Mouse (Mus musculus) adrenal gland, postnatal 4 days (tissue): ENCODE results near the gene Pcdh15. TPM values are rescaled to one million over a fixed set of nuclear protein-coding genes. Genes with fewer than 3 reads are reported as not detected.

Experiments
- DNase-seq, 2 experiments: peaks; one replicate each; pipeline ENCODE4 v3.0.0; 2021 to 2022; ENCODE audit warnings: low spot score in 2 of 2, mixed read lengths in 2 of 2
- total RNA-seq, 2 experiments: library from RNA; stranded (reverse); gene quantifications; 2 replicates each; pipeline ENCODE4 v1.2.3; 2021

Gene Pcdh15
- total RNA-seq, 2 experiments from 2014 or later = 6.0 to 8.3 TPM

DNA sequence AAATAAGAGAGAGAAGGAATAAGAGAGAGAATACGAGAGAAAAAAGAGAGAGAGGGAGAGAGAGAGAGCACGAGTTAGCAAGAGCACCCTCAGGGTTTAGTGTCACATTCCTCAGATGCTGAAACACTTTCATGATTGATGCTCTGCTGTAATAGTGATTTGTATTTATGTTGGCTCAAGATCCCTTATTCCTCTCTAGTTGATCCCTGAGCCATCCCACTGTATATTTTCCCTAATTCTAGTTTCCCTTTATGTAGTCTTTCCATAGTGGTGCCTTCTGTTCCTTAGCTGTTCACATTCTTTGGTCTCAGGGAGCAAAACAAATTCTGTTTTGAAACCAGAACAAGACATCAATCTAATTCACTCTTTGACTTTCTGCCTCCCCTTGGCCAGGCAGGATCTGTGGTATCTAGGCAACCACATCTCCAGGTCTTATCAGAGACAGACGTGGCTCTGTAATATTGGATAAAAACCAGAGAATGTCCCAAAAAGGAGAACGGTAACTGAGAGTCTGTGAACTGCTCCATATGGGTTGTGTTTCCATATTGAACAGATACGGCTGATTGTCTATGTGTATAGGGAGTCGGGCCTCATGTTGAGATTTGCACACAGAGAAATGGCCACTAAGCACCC is 1170.6 kb downstream of the Pcdh15 start:
- DNase-seq = no peak

DNA sequence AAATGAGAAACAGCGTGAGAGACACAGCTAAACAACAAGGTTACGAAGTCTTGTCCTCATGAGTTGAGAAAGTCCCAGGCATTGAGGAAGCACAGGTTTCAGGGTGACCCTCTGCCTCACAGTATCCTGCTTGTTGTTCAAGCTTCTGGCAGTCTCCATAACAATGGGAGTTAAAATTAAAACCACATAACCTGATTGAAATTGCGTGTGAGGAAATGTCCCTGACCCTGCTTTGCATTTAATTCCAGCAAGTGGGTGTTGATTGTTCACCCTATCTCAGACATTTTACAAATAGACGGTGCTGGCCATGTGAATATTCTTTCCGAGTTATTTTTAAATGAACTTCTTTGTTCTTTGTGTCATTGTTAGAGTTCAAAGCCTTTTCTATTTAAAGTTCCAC is 1171.8 kb downstream of the Pcdh15 start:
- DNase-seq = no peak

DNA sequence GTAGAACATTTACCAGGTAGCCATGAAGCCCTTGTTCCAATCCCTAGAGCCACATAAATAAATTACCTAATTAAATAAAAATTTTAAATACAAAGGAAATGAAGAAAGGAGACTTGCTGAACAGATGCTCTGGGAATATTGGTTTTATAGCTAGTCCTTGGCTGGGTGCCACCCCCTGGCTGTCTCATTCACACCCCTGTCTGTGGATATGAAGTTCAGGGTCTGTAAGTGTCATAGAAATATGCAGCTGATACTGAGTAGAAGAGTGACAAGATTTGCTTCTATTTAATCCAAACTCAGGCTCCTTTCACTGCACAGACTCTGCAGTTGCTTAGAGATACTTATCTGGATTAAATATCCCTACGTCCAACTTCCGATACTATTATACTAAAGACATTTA is 1205.0 kb downstream of the Pcdh15 start:
- no peak for DNase-seq

DNA sequence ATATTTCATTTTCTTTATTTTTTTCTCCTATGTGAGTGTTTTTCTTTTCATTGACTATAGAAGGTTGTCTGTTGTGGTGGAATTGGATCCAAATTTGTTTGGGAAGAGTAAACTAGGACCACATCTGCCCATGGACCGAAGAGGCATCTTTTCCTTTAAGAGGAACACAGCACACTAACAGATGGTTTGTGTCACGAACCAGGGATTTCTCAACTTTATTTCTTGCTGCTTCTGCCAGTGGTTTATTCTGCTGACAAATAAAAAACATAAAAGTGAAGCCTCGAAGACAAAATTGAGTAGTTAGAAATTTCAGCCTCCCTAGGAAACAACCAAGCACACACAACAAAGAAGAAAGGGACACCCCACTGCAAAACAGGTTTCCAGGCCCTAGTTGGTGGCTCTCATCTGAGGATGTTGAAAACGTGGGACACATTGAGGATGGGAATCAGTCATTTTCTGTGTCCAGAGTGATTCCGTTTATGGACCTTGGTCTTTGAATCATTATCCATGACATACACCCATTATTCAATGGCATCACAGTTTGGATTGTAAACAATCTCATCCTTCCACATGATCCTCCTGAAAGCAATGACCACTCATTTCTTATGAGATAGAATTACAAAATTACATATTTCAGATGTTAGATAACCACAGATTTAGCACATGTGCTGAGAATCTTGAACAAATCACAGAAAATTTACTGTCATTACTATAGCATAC is 1206.5 kb downstream of the Pcdh15 start:
- no peak for DNase-seq

DNA sequence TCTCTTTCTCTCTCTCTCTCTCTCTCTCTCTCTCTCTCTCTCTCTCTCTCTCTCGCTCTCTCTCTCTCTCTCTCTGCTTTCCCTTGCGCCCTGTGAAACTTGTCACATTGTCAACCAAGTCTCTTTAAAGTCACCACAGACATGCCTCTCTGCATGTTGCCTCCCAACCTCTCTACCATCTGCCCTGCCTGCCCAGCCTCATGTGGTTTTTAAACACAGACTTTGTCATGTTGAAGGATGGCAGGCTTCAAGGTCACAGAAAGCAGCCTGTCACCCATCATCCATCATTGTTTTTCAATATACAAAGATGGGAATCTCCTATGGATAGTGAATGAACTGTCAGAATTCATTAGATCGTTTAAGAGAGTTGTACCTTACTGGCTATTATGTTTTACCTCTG is 1207.9 kb downstream of the Pcdh15 start:
- no peak for DNase-seq

DNA sequence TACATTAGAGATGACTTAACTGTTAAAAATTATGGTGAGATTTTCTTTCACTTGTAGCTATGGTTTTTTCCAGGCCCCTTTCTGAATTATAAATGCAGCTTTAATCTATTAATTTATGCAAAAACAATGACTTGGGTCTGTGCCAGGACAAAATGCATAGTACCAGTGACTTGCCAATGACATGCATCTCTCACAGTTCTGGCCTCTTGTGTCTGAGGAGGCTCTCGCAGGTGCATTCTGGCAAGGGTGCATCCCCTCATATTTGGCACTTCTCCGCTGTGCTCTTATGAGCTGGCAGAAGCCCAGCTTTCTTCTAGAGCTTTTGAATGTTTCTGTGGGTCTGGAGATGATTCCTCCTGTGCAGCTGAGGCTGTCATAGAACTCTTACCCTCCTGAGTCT is 1216.9 kb downstream of the Pcdh15 start:
- no peak for DNase-seq

DNA sequence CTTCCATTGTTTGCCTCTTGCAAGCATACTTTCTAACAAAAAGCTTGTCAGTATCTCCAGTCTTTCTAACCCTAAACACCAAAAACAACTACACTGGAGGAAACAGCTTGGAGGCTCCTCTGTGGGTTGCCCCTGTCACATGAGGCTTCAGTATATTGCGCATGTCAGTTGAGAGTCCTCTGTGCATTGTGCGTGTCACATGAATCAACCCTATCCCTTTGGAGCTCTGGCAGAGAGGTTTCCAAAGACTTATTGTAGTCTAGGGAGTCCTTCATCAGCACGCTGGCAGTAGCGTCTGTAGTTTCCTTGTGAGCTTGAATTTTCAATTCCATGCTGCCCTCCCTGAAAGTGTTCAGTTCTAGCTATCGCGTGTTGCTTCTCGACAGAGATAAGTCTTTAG is 1236.3 kb downstream of the Pcdh15 start:
- no peak for DNase-seq

DNA sequence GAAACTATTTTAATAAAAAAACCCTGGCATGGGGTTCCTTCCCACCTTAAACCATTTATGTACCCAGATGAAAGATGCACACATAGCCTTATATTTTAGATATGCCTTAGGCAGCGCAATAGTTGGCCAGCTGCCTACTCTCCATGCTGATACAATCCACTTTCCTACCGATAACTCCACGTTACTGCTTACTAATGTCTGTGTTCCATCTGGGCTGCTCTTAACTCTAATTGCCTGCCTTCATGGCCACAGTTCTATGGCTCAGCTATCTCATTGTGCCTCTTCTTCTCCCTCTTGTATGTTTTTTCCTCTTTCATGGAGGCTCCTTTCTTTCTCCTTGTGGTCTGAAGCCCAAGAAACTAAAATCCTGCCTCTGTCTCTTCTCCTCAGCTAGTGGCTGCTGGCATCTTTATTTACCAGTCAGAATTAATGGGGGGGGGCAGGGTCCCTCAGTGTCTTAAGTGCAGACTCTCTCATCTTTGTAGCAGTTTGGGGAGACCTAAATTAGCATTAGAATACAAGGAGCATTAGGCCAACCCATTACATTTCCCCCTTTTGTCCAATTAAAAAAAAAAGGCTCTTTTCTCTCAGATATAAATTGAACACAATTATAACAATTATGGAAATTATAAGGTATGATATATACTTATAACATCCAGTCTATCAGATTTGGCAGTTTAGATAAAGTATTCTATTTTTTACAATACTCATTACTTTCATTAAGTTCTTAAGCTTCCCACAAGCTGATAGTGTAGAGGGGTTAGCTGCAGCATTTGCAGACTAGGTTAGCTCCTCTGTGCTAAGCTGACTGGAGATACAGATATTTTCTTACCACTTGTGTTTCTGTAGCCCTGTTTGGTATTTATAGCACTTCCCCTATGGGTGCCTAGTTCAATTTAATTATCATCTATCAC is 1240.4 kb downstream of the Pcdh15 start:
- DNase-seq = no peak

DNA sequence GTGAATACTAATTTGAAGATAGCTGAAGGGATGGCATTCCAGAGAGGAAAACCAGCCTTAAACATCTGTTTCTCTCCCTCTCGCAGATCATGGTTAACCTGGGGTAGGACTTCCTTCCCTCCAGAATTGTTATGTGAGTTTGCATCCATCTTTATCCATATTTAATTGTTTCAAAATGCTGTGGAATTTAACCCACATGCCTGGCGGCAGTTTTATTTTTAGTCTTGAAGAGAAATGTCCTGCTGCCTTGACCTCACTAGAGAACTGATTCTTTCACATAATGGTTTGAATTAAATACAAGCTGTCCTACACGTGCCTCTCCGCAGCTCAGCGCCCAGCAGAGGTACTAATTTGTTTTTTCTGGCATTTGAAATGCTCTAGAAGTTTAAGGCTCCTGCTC is 1260.4 kb downstream of the Pcdh15 start:
- no peak for DNase-seq

DNA sequence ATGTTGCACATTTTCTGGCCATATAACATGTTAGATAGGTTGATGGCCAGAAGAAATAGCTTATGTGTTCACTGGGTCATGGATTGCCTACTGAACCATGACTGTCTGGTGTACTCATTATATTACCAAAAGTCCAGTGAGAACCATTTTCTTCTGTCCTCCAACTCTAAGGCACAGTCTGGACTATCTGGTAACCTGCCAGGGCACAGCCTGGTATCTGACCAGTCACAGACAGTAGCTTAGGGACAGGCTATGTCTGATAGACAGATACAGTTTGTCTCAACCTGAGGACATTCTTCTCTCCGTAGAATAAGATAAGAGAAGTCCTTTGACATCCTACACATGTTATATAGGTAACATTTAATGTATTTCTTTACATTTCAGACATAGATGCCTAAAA is 1279.6 kb downstream of the Pcdh15 start:
- DNase-seq = no peak

DNA sequence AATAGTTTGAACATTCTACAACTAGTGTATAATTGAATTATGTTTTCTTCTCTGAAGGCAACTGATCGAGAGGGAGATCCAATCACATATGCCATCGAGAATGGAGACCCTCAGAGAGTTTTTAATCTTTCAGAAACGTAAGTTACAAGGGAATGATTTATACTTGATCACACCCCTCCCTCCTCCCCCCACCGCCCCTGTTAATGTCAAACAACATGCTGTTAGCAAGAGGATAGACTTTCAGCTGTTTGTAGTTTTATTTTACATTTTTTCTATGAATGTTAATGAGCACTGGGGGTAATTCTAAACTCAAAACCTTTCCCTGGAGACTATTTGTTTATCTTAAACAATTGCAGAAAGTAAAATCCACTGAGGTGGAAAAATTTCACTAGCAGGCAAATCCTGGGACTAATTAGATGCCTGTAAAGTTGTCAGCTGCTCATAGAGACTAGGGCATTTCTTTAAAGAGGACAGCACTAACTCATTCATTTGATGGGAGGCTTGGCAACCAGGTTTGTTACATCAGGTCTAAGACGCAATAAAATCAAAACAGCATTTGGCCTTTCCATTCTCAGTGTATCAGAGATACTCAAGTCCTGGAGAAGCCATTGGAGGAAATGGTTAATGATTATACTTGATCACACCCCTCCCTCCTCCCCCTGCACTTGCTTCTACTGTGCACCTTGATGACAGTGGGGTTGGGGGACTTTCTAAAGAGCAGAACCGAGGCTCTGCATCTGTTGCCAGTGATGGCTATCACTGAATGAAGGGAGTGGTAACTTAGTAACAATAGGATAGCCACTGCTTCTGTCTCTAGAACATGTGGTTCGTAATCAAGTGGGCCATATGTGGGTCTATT is 1280.4 kb downstream of the Pcdh15 start:
- DNase-seq = no peak

DNA sequence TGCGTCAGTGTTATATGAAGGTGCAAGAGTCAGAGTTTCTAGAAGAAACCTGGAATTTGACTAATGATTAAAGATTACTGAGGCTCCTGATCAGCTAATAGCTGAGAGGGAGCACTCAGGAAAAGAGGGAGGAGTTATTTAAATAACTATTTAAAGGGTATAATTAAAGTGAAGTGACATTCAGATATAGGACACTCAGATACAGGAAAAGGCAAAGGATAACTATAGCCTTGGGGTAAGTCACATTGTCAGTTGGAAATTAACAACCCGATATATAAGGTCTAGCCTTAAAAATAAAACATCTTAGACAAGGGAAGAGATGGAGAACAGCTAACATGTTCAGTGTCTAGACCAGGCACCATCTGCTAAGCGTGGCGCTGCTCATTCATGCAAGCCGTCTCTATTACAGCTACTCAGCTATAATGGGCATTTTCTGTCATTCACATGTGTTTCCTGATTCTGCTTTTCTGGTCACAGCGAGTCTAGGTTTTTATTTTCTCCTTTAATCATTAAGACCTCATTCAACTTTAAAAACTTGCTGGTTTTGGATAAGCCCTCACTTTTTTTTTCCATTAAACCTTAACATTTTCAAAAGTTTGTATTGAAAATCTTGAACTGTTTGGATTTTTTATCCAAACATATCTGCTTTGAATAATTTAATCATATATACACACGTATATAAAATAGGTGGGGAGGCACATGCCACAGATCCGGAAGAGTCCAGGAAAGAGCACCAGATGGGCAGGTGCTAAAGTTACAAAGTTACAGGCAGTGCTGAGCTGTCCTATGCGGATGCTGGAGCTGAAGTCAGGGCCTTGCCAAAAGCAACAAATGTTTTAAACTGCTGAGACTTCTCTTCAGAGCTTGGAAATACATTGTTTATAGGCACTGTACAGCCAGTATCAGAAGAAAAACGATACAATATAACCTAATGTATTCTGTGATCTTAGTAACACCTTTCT is 1288.7 kb downstream of the Pcdh15 start:
- DNase-seq = no peak

DNA sequence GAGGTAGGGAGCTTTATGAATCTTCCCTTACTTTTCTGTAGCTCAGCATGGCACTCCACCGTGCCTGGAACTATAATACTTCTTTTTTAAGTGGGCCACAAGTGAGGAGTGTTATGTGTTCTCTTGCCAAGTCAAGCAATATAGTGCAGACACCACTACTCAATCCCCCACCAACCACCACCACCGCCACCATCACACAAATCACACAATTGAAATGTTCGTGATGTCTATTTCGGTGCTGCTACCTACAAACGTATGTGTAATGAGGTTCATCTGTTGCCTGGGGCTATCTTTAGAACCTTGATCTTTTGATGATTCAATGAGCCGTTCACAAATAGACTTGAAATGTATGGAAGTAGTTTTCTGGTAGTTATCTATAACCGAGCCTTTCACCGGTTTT is 1304.0 kb downstream of the Pcdh15 start:
- DNase-seq = no peak

DNA sequence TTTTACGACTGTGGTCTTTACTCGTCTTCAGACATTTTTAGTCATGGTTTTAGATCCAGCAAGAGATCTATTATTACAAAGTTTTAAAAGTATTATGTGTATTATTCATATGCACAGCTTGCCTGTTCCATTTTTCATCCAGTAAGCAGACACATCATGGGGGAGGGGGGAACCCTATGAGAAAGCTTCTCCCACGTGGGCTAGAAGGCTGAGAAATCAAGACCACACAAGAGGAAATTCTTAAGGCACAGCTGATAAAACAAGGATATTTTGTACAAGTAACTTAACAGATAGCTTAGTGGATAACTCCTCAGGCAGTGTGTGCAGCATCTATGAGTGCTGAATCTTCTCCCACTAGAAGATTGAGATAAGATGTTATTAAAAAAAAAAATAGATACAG is 1314.9 kb downstream of the Pcdh15 start:
- no peak for DNase-seq

DNA sequence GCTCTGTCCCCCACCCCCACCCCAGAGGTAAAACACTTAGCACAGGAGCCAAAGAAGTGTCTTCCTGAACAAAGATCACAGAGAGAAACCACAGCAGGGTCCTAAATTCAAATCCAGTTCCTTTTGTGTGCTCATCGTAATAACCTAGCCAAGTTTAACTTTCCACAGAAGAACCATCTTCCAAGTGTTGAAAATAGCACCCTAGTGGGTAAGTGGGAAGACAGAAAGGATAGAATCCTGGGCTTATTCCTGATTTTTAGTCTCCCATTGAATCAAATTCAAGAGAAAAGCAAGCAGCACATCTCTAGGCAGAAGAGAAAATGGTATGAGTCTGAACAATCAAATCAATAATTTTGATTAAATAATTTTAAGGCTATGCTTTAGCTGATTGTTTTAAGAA is 1315.8 kb downstream of the Pcdh15 start:
- no peak for DNase-seq

DNA sequence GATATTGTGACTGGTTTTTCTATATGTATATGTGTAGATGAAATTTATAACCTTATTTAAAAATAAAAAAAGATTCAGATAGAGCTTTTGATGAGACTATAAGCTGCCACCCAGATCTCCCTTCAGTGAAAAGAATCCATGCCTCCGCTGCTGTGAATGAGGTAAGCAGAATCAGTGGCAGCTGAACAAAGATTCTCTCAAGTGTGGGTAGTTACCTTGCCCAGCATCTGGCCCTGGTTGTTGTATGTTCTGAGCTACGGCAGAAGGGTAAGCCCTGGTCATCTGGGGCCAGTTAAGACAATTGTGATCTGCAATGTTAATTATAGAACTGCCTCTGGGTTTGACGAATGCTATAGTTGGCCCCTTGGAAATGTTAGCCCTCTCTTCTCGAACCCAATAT is 1316.2 kb downstream of the Pcdh15 start:
- no peak for DNase-seq

DNA sequence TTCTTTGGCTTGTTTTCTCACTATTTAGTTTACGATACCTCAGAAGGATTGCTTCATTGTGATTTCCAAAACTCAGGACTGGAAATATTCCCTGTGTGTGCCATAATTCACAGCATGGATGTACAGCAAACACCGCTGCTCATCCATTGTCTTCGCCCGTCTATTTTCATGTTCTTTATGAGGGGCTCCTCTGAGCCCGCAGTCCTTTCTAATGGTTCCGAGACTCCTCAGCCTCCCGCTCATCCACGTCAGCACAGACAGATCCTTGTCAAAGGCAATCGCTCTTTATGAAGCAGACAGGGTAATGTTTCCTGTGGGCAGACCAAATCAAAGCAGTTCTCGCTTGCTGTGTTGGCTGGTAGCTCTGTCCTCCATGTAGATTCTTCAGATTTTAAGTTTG is 1316.8 kb downstream of the Pcdh15 start:
- no peak for DNase-seq

DNA sequence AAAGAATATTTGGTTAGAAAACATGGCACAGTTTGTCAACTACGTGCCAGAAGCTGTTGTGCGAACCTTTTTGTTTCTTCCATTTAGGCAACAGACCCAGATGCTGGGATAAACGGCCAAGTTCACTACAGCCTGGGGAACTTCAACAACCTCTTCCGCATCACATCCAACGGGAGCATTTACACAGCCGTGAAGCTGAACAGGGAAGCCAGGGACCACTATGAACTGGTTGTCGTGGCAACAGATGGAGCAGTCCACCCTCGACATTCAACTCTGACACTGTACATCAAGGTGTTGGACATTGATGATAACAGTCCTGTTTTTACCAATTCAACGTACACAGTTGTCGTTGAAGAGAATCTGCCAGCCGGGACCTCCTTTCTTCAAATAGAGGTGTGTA is 1350.9 kb downstream of the Pcdh15 start:
- no peak for DNase-seq

DNA sequence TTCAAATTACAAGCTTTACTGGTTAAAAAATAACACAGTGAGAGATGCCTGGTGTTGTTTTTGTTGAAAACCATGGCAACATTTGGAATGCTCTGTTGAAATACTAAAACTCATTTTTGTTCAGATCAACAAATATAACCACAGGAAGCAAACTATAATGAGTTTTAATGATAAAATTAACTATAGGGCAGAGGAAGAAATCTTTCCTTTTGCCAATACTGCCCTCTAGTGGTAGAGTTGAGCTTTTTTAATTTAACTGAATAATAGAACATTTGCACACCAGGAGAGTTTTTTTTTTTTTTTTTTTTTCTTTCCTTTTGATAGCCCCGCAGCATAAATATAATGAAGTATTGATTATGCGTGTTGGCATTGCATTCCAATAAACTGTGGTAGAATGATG is 1364.8 kb downstream of the Pcdh15 start:
- no peak for DNase-seq

DNA sequence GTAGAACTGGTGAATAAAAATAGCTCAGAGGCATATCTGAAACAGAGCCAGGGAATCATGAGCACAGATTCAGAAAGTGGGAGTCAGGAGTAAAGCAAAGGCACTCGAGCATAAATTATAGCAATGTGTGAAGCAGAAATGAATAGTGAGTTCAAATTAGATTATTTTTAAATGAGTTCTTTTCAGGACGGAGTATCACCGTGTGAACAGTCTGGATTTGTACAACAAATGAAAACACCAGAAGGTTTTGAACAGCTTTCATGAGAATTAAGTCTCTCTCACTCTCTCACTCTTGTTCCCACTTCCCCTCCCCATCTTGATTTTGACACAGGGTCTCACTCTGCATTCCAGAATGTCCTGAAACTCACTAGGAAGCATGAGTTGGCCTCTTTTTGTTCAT is 1381.6 kb downstream of the Pcdh15 start:
- DNase-seq = no peak
